Mouse (Mus musculus): ENCODE measurements around the gene Plb1.

GRCm38 (mm10) chr5:32410954-32411688, 178.6 kb downstream of the Plb1 start:
- TF ChIP-seq FLI1 (IDR thresholded peaks at IDR 0.05; ENCODE audit: low read length) (no peak), GATA1 (IDR thresholded peaks at IDR 0.05; ENCODE audit: borderline replicate concordance, low read length) (no peak)

Measured in megakaryocyte, embryonic 14.5 days (primary cell).